Mouse (Mus musculus) heart, embryonic 12.5 days (tissue): ENCODE measurements at regions not wholly inside any gene's neighbourhood (a gene's known extent, or its start where the extent isn't known, plus 50 kb on each side); places are given as distances from the start of the nearest gene placed in this dataset.

Source experiments
- ATAC-seq: fragments of 200-750 bp; cut with Nextera tagmentation; 2 replicates; pipeline ENCODE4 v1.8.0; 2017; ENCODE audit warnings: moderate TSS enrichment, moderate library complexity; ENCODE audit not compliant: insufficient number of reproducible peaks, low FRiP score
- H3K27ac ChIP-seq: fragments of 300-500 bp; sonication (generic); 2 replicates; pipeline ENCODE4 v1.5.1; 2016; ENCODE audit warnings: mild to moderate bottlenecking, moderate library complexity; ENCODE audit not compliant: poor library complexity, severe bottlenecking
- H3K27me3 ChIP-seq: fragments of 300-500 bp; sonication (generic); replicated peaks from 2 replicates; pipeline ENCODE4 v1.6.1; 2016; ENCODE audit warnings: mild to moderate bottlenecking, moderate library complexity
- H3K36me3 ChIP-seq: fragments of 300-500 bp; sonication (generic); 2 replicates; pipeline ENCODE4 v1.6.1; 2016; ENCODE audit warnings: mild to moderate bottlenecking, moderate library complexity
- H3K4me1 ChIP-seq: fragments of 300-500 bp; sonication (generic); replicated peaks from 2 replicates; pipeline ENCODE4 v1.6.1; 2016; ENCODE audit warnings: mild to moderate bottlenecking
- H3K4me2 ChIP-seq: fragments of 300-500 bp; sonication (generic); 2 replicates; pipeline ENCODE4 v1.6.1; 2016; ENCODE audit warnings: mild to moderate bottlenecking, moderate library complexity
- H3K4me3 ChIP-seq: fragments of 300-500 bp; sonication (generic); 2 replicates; pipeline ENCODE4 v1.5.1; 2016; ENCODE audit warnings: mild to moderate bottlenecking
- H3K9ac ChIP-seq: fragments of 300-500 bp; sonication (generic); 2 replicates; pipeline ENCODE4 v1.6.1; 2016; ENCODE audit warnings: mild to moderate bottlenecking, moderate library complexity
- H3K9me3 ChIP-seq: fragments of 300-500 bp; sonication (generic); replicated peaks from 2 replicates; pipeline ENCODE4 v1.6.1; 2016; ENCODE audit warnings: mild to moderate bottlenecking, moderate library complexity
- WGBS: fragments of 180-500 bp; shearing (Covaris S2); methylation state at CpG from one replicate; pipeline ENCODE4 v1.1.7; 2016; 5-methylcytosine and 5-hydroxymethylcytosine counted together

GRCm38 (mm10) chr13:41897481-41898317 lies 50.2 kb upstream of the Adtrp start:
- 76% methylated on average over 8 of the region's 8 CpGs for WGBS
- H3K9me3 ChIP-seq = no peaks in the 10 kb centered on the region

More at GRCm38 (mm10) chr13:41897481-41898317, 50.2 kb upstream of the Adtrp start:
- Histone ChIP-seq H3K36me3 (no peaks in the 10 kb centered on the region), H3K27me3 (no peaks in the 10 kb centered on the region), H3K9ac (no peak overlapping the region), H3K4me2 (no peak overlapping the region), H3K4me1 (no peaks in the 10 kb centered on the region), H3K4me3 (no peak overlapping the region), H3K27ac (no peak overlapping the region)
- ATAC-seq = no peak
